Mouse (Mus musculus): ENCODE data around the gene Tgfb2.

Gene Tgfb2

DNA sequence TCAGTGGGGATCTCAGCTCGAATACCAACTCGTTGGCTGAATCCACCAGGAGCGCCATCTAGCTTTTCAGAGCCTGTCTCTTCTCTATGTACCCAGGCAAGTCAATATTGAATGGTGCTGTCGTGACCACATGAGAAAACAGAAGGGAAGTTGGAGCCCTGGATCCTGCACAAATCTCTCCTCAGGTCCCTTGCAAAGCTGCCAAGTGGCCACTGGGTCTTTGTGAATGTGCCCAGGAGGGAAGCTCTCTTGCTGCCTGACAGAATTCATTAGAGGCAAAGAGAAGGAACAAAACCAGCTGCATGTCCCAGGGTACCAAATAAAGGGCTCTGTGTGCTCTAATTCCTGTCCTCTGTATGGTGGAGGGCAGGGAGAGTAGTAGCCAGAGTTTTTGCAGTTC is 50.7 kb downstream of the Tgfb2 start:
- DNase-seq, result no peak

GRCm38 (mm10) chr1:186652208-186652607 is 53.6 kb downstream of the Tgfb2 start:
- DNase-seq, result no peak

DNA sequence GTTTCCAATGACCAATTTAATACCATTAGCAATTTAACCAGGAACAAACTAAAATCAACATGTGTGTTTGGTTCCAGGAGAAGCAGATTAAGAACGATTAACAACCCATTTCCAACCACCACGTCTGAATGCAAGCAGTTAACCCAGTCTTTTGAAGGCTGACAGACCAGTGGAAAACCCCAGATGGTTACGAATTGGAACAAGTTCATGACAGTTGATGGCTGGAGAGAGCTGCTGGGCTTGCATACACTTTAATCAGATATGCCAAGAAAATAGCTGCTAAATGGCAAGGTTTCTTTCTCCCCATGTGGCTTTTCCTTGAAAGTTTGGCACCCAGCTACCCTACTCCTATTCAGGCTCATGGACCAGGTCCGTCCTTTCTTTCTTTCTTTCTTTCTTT is 55.8 kb downstream of the Tgfb2 start:
- DNase-seq, result no peak

DNA sequence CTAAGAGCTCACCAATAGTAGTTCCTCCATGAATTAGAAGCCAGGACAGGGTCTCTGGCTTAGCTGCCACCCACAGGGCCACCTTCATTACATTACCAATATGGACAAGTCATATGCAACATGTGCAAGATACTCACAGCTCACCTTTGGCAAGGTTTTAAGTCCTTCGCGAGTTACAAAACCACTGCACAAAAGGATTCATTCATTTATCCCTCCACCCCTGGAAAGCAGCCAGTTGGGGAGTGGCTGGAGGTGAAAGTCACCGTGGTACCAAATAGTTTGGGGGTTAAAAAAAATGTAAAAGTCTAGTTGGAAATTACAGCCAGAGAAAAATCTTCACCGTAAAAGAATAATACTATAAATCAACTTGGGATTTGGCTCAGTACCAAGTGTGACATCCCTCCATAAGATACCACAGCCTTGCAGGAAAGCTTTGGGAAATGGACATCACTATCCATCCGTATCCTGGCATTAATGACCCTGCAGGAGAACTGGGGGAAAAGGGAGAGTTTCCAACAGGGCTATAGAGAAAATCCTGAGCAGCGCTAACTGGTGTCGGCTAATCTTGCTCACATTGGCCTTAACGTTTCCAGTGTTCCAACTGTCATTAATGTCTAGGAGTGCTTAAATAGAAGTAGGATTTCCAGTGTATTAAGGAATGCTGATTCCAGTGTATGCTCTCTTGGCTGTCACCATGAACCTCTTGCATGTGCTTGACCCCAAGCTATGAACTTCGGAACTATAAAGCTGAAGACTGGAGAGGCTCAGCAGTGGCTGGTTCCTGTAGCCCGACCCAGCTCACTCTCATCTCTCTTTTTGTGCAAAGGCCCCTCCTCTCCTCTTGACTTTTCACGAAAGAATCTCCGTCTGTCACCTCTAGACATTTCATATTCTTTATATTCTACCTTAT is 68.2 kb downstream of the Tgfb2 start:
- DNase-seq, result no peak

- DNase-seq, result no peak
Observed at GRCm38 (mm10) chr1:186635045-186635444, 70.7 kb downstream of the Tgfb2 start.

DNA sequence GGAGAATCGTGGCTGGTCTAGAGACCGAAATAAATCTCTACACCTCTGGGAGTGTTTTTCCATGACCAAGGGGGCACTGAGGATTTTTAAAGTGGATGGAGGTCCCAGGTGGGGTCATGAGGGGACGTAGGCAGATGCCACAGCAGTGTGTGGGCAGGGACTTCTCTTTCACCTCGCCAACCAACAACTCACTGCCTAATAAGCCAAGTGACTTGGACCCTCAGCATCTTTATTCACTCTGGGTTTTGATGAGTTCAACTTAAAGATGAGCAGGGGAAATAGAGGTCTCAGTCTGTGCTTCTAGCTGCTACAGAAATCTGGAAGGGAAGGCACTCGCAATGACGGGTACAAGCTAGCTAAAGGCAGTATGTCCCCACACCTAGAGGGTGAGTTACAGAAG is 74.3 kb downstream of the Tgfb2 start:
- DNase-seq, result no peak

- DNase-seq, result no peak
Observed at GRCm38 (mm10) chr1:186630971-186631370, 74.8 kb downstream of the Tgfb2 start.

- no peak for DNase-seq
Observed at GRCm38 (mm10) chr1:186627451-186627995, 78.3 kb downstream of the Tgfb2 start.

- no peak for DNase-seq
Observed at GRCm38 (mm10) chr1:186624474-186624873, 81.3 kb downstream of the Tgfb2 start.

GRCm38 (mm10) chr1:186621812-186622211 is 84.0 kb downstream of the Tgfb2 start:
- no peak for DNase-seq

- no peak for DNase-seq
Observed at GRCm38 (mm10) chr1:186618285-186618684, 87.5 kb downstream of the Tgfb2 start.

DNA sequence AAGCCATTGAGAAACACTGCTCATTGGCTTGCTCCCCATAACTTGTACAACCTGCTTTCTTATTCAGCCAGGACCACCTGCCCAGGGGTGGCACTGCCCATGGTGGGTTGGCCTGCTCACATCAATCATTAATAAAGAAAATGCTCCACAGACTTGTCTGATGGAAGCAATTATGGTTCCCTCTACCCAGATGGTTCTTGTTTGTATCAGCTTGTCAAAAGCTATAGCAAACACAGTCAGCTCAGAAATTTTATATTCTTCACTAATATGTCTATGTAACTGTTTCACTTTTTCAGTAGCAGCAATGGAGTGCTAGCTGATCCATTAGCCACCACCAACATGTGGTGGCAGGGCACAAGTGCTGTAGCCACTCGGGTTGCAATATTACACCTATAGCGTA is 94.4 kb downstream of the Tgfb2 start:
- DNase-seq, result no peak

GRCm38 (mm10) chr1:186610481-186610880 is 95.3 kb downstream of the Tgfb2 start:
- DNase-seq, result no peak

DNA sequence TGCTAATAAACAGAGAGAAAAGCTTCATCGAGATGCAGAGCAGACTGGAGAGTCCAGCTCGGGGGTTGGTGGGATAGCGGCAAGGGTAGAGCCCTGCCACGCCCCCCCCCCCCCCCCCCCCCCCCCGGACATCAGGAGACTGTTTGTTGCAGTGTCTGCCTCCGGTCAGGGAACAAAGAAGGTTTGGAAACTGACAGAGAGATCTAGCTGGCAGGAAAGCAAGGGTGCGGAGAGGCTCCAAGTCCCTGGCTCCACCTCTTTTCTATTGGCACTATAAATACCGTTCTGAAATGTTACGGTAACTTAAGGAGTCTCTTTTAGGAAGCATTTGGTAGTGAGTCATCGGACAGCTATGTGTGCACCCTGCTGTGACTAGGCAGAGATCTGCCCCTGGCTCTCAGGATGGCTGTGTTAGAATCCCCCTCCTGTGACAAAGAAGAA is 96.0 kb downstream of the Tgfb2 start:
- DNase-seq, result no peak

GRCm38 (mm10) chr1:186608116-186608515 is 97.7 kb downstream of the Tgfb2 start:
- no peak for DNase-seq

- DNase-seq, result no peak
Observed at GRCm38 (mm10) chr1:186605635-186606034, 100.2 kb downstream of the Tgfb2 start.

DNA sequence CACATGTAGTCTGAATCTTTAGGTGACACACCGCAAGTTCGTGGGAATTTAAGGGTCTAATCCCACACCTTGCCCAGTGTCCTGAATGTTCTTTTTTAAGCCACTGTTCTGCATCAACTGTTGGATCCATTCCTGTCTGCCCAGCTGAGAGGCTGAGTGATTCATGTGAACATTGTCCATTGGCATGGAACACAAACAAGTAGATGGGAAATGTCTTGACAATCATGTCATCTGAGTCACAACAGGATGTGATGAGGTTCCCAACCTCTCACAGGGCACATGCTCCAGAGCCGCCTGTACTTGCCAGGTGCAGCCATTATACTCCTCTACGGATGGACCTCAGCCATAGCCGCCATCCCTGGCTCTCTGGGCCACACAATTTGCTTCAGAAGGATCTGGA is 101.7 kb downstream of the Tgfb2 start:
- no peak for DNase-seq

DNA sequence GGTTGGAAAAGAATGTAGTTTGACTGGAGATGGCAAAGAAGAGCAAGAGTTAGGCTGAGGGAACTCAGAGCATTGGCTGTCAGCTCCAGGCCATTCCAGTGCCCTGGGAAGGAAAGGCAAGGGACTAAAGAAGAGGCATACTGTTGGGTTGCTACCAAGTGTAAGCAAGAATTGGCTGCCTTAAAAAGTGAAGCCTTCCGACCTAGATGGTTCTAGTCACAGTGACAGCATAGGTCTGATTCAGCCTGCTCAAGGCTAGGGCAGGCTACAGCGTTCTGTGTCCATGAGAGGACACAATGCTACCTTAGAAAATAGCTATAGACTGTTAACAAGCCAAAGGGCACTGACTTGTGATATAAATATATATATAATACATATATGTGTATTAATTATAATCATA is 117.6 kb downstream of the Tgfb2 start:
- DNase-seq, result no peak

DNA sequence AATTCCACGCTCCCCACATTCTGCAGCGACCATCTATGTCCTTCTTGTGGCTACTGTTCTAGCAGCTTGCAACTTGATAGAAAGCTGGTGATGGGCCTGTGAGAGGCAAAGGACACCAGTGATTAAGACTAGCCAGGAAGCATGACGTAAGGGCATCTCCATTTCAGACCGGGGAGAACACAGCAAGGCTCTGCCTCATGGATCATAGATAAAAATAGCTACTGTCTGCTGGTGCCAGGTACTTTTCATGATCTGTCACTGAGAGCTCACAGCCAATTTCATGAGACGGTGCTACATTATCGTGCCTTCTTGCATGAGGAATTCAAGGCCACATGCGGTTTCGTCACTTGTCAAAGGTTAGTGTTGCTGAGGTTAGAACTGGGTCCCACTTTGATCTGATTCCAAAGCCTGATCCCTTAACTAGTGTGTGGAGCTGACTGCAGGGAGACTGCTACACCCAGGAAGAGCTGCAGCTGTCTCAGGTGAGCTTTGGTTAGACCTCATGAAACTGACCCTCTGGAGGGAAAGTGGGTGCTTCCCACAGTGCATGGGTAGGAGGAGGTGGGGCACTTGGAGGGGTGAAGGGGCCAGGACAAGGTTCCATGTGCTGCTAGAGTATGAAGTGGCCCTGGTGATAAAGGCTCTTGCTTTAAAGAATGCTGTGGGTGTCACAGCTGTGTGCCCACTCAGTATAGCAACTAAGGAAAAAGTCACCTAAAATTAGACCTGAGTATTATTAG is 118.6 kb downstream of the Tgfb2 start:
- DNase-seq, result no peak

- DNase-seq, result no peak
Observed at GRCm38 (mm10) chr1:186585571-186586164, 120.1 kb downstream of the Tgfb2 start.

- no peak for DNase-seq
Observed at GRCm38 (mm10) chr1:186583933-186584332, 121.9 kb downstream of the Tgfb2 start.

- no peak for DNase-seq
Observed at GRCm38 (mm10) chr1:186582113-186582512, 123.7 kb downstream of the Tgfb2 start.

GRCm38 (mm10) chr1:186581666-186582065 is 124.1 kb downstream of the Tgfb2 start:
- no peak for DNase-seq

All from thymus, postnatal 4 days (tissue).